Mouse (Mus musculus): ENCODE measurements around the gene Rtn4. TPM values are rescaled to one million over a fixed set of nuclear protein-coding genes. Genes with fewer than 3 reads are reported as not detected.

Rtn4 gene
- total and polyA plus RNA-seq, 3 experiments = 95.8 to 224 (median 168) TPM

- TF ChIP-seq MXI1 (IDR thresholded peaks at IDR 0.05; ENCODE audit: low read depth, low read length) (no peak), IRF4 (IDR thresholded peaks at IDR 0.05; ENCODE audit: low read depth, low read length) (no peak), SIN3A (IDR thresholded peaks at IDR 0.05; ENCODE audit: low read length) (no peak), CHD1 (IDR thresholded peaks at IDR 0.05; ENCODE audit: low read depth, low read length) (no peak), JUND (conservative IDR thresholded peaks at IDR 0.05; ENCODE audit: low read depth, low read length) (no peak), ZMIZ1 (IDR thresholded peaks at IDR 0.05; ENCODE audit: low read depth, low read length) (no peak)
- Histone ChIP-seq H3K9ac (ENCODE audit: insufficient read depth, low read depth) (no peak overlapping the region), H3K79me2 (replicated peaks; ENCODE audit: control insufficient read depth, extremely low read depth, insufficient read depth, poor library complexity, severe bottlenecking) (no peaks in the 10 kb centered on the region), H3K9me3 (replicated peaks; ENCODE audit: low read length) (peaks cover 9% of the 10 kb centered on the region), H3K27ac (ENCODE audit: insufficient read depth, low read depth) (no peak overlapping the region), H3K27me3 (replicated peaks) (no peaks in the 10 kb centered on the region), H3K4me1 (ENCODE audit: control insufficient read depth in 1 of 2, insufficient read depth in 2 of 2) (peaks cover 0 to 11% of the 10 kb centered on the region in 2 experiments; a peak in 2 of 4 replicates), H3K4me3 (replicated peaks in 1 of 3; ENCODE audit: low read depth in 2 of 3, low read length in 2 of 3, poor library complexity in 1 of 3) (no peak overlapping the region), H3K4me2 (ENCODE audit: insufficient read depth, low read depth, poor library complexity, severe bottlenecking) (no peak overlapping the region), H3K36me3 (replicated peaks in 1 of 2; ENCODE audit: control insufficient read depth in 1 of 2, insufficient read depth in 1 of 2, low read length in 1 of 2) (no peaks in the 10 kb centered on the region)
- in situ Hi-C loops (cut with MboI; ENCODE audit: low pct_ligation_motif_present, low pct_unique_long_range_greater_than_20kb, low sequenced_read_pairs) (no loop called here), dilution Hi-C loops (cut with MboI; ENCODE audit: extremely low pct_ligation_motif_present, extremely low pct_unique_long_range_greater_than_20kb, low sequenced_read_pairs) (no loop called here)
- no peak for DNase-seq (ENCODE audit: extremely low read depth)
Observed at GRCm38 (mm10) chr11:29680771-29681170, 12.0 kb upstream of the Rtn4 start.

- dilution Hi-C loops (cut with MboI; ENCODE audit: extremely low pct_ligation_motif_present, extremely low pct_unique_long_range_greater_than_20kb, low sequenced_read_pairs) (no loop called here), in situ Hi-C loops (cut with MboI; ENCODE audit: low pct_ligation_motif_present, low pct_unique_long_range_greater_than_20kb, low sequenced_read_pairs) (no loop called here)
- Histone ChIP-seq H3K9ac (ENCODE audit: insufficient read depth, low read depth) (no peak overlapping the region), H3K4me1 (ENCODE audit: control insufficient read depth in 1 of 2, insufficient read depth in 2 of 2) (peaks cover 4 to 17% of the 10 kb centered on the region in 2 experiments; a peak in 3 of 4 replicates), H3K36me3 (replicated peaks in 1 of 2; ENCODE audit: control insufficient read depth in 1 of 2, insufficient read depth in 1 of 2, low read length in 1 of 2) (no peaks in the 10 kb centered on the region), H3K4me2 (ENCODE audit: insufficient read depth, low read depth, poor library complexity, severe bottlenecking) (no peak overlapping the region), H3K79me2 (replicated peaks; ENCODE audit: control insufficient read depth, extremely low read depth, insufficient read depth, poor library complexity, severe bottlenecking) (no peaks in the 10 kb centered on the region), H3K27me3 (replicated peaks) (no peaks in the 10 kb centered on the region), H3K9me3 (replicated peaks; ENCODE audit: low read length) (peaks cover 2% of the 10 kb centered on the region), H3K4me3 (replicated peaks in 1 of 3; ENCODE audit: low read depth in 2 of 3, low read length in 2 of 3, poor library complexity in 1 of 3) (no peak overlapping the region), H3K27ac (ENCODE audit: insufficient read depth, low read depth) (no peak overlapping the region)
- no peak for TF ChIP-seq RCOR1 (conservative IDR thresholded peaks at IDR 0.05; ENCODE audit: low read depth, low read length)
- no peak for DNase-seq (ENCODE audit: extremely low read depth)
Observed at GRCm38 (mm10) chr11:29684272-29684671, 8.5 kb upstream of the Rtn4 start.

GRCm38 (mm10) chr11:29686176-29686575 is 6.6 kb upstream of the Rtn4 start:
- in situ Hi-C loops (cut with MboI; ENCODE audit: low pct_ligation_motif_present, low pct_unique_long_range_greater_than_20kb, low sequenced_read_pairs) (no loop called here), dilution Hi-C loops (cut with MboI; ENCODE audit: extremely low pct_ligation_motif_present, extremely low pct_unique_long_range_greater_than_20kb, low sequenced_read_pairs) (no loop called here)
- Histone ChIP-seq H3K4me1 (ENCODE audit: control insufficient read depth in 1 of 2, insufficient read depth in 2 of 2) (peaks cover 4 to 10% of the 10 kb centered on the region in 2 experiments; a peak in 3 of 4 replicates), H3K9ac (ENCODE audit: insufficient read depth, low read depth) (no peak overlapping the region), H3K27me3 (replicated peaks) (no peaks in the 10 kb centered on the region), H3K4me2 (ENCODE audit: insufficient read depth, low read depth, poor library complexity, severe bottlenecking) (no peak overlapping the region), H3K79me2 (replicated peaks; ENCODE audit: control insufficient read depth, extremely low read depth, insufficient read depth, poor library complexity, severe bottlenecking) (no peaks in the 10 kb centered on the region), H3K4me3 (replicated peaks in 1 of 3; ENCODE audit: low read depth in 2 of 3, low read length in 2 of 3, poor library complexity in 1 of 3) (no peak overlapping the region), H3K27ac (ENCODE audit: insufficient read depth, low read depth) (no peak overlapping the region), H3K36me3 (replicated peaks in 1 of 2; ENCODE audit: control insufficient read depth in 1 of 2, insufficient read depth in 1 of 2, low read length in 1 of 2) (no peaks in the 10 kb centered on the region), H3K9me3 (replicated peaks; ENCODE audit: low read length) (no peaks in the 10 kb centered on the region)
- peak; percentile 72 for DNase-seq (ENCODE audit: extremely low read depth)
- TF ChIP-seq HCFC1 (IDR thresholded peaks at IDR 0.05; ENCODE audit: low read depth, low read length) (no peak), NRF1 (IDR thresholded peaks at IDR 0.05; ENCODE audit: low read depth, low read length) (no peak), USF1 (IDR thresholded peaks at IDR 0.05; ENCODE audit: low read depth, low read length) (peak; percentile 74), E2F4 (IDR thresholded peaks at IDR 0.05; ENCODE audit: insufficient replicate concordance, low read depth, low read length) (no peak), ELF1 (IDR thresholded peaks at IDR 0.05; ENCODE audit: low read depth, low read length) (no peak), POLR2A (IDR thresholded peaks at IDR 0.05; ENCODE audit: low read depth, low read length) (no peak), USF2 (conservative IDR thresholded peaks at IDR 0.05; ENCODE audit: low read depth, low read length) (peak; percentile 83), ZNF384 (IDR thresholded peaks at IDR 0.05; ENCODE audit: low read depth, low read length) (no peak), MEF2A (IDR thresholded peaks at IDR 0.05; ENCODE audit: borderline replicate concordance, low read depth, low read length) (no peak), PAX5 (IDR thresholded peaks at IDR 0.05; ENCODE audit: low read length) (no peak), MXI1 (IDR thresholded peaks at IDR 0.05; ENCODE audit: low read depth, low read length) (no peak), MAFK (IDR thresholded peaks at IDR 0.05; ENCODE audit: insufficient replicate concordance, low read length) (no peak), ZMIZ1 (IDR thresholded peaks at IDR 0.05; ENCODE audit: low read depth, low read length) (no peak), JUN (IDR thresholded peaks at IDR 0.05; ENCODE audit: insufficient read depth, low read depth, low read length) (no peak), TBP (conservative IDR thresholded peaks at IDR 0.05; ENCODE audit: low read depth, low read length) (no peak), SIN3A (IDR thresholded peaks at IDR 0.05; ENCODE audit: low read length) (no peak), POLR2AphosphoS2 (IDR thresholded peaks at IDR 0.05; ENCODE audit: low read depth, low read length) (no peak), ZC3H11A (IDR thresholded peaks at IDR 0.05; ENCODE audit: low read depth, low read length) (no peak), EP300 (IDR thresholded peaks at IDR 0.05; ENCODE audit: low read length) (peak; percentile 79), RCOR1 (conservative IDR thresholded peaks at IDR 0.05; ENCODE audit: low read depth, low read length) (no peak), MYC (IDR thresholded peaks at IDR 0.05; ENCODE audit: low read depth, low read length) (peak; percentile 96), RAD21 (IDR thresholded peaks at IDR 0.05; ENCODE audit: low read depth, low read length) (no peak; the same call in none of the 2 replicates), IRF4 (IDR thresholded peaks at IDR 0.05; ENCODE audit: low read depth, low read length) (peak; percentile 85), CHD2 (IDR thresholded peaks at IDR 0.05; ENCODE audit: low read length) (no peak)
